Mouse (Mus musculus) right cerebral cortex, postnatal 10 days (tissue): Measurements from ENCODE around the gene Capza1.
"Not testable (repeated sequence)": the region's sequence is repeated elsewhere in the genome, so short reads cannot be mapped to it uniquely, and the experiment has no call there.

Experiments used
- DNase-seq, 2 experiments: peaks; one replicate each; pipeline ENCODE4 v3.0.0; 2021; ENCODE audit warnings: low spot score in 2 of 2

The Capza1 gene

DNA sequence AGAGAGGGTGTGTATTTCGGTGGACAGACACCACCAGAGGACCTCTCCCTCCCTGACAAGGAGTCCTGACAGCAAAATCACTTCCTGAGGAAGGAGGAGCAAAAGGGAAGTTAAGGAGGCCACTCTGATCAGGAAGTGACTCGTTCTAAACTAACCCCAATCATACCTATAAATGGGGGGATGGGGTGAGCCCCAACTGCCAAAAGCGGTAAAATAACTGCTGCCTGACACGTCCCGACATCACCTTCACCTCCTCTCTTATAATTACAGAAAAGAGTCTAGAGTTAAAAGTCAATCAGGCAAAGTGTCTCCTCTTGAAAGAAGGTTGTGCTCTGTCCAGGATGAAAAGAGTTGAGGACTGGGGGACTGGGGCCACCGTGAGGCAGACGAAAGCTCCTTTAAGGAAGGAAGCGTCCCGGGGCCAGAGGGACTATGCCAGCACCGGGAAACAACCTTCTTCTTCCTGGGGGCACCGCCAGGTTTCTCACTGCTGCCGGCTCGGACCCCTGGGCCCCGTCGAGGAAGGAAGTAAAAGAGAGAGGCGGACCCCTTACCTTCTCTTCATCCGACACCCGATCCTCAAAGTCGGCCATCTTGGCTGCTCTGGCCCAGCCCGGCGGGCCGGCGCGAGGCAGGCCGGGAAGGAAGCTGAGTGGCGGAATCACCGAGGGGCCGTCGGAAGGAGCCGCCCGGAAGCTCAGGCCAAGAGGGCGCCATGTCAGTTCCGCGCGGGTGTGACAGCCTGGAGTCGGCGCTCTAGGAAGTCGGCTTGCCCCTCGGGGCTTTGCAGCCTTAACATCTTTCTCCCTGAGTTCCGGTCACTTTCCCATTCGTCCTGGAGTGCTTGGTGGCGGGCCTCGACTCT lies at the start of gene Capza1, which contains the start of gene St7l:
Gene Capza1, minus strand, starts transcription at position 720 of the 865 bp plus-strand sequence.
Gene St7l, plus strand, starts transcription at position 220 of the 865 bp plus-strand sequence.
- peak; percentile 94 to 95 for DNase-seq

DNA sequence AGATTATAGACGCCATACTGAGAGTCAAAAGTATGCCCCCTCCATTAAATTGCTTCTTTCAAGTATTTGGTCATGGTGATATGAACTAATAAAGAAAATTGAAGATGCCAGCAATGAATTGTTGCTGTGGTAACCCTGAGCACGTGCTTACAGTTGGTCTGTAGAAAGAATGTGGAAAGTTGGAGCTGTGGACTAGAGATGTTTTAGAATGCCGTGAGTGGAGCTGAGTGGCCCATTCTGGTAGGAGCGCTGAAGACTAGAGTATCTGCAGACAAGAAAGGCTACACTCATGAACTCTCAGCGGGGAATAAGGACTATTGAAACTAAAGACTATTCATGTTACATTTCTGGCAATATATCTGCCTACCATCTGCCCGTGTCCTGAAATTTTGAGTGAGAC lies 44.9 kb upstream of the Capza1 start:
- no peak for DNase-seq

DNA sequence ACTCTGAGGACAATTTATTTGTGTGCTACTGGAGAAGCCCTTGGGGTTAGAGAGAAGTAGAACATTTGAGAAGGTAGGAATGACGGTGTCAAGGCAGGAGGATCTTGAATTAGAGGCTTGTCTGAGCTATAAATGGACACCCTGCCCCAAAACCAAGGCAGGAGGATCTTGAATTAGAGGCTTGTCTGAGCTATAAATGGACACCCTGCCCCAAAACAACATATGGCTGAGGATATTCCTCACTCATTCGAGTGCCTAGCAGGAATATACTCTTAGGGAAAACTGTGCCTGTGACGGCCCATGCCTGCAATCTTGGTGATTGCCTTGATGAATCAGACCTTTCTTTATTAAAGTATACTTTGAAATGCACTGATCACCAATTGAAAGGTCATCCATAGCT lies 41.7 kb upstream of the Capza1 start:
- DNase-seq = peak in 1 of 2 experiments; percentile 44

DNA sequence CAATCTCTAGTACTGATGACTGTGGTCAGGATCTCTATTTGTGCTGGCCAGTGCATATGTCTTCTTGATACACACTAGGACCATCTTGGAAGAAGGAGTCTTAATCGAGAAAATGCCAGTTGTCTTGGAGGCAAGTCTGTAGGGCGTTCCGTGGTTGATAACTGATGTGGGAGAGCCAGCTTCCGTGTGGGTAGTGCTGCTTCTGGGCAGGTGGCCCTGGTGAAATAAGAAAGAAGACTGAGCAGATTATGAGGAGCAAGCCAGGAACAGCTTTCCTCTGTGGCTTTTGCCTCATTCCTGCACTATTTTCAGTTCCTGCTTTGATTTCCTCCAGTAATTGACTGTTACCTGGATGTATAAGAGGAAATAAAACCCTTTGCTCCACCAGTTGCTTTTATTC lies 41.1 kb upstream of the Capza1 start:
- DNase-seq = no peak

DNA sequence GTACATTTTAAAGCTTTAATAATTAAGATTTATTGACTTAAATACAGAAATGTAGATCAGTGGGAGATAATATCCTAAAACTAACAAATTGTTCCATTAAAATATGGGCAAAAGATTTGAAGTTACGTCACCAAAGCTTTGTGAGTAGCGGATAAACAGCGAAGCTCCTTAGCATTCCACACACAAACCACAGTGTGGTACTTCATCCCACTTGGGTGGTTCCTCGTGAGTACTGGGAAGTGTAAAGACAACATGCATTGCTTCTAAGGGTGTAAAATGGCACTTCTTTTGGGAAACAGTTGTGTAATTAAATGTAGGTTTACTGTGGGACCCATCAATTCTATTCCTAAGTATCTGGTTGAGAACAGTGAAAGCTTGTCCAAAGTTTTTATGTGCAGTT lies 36.8 kb upstream of the Capza1 start:
- no peak for DNase-seq

DNA sequence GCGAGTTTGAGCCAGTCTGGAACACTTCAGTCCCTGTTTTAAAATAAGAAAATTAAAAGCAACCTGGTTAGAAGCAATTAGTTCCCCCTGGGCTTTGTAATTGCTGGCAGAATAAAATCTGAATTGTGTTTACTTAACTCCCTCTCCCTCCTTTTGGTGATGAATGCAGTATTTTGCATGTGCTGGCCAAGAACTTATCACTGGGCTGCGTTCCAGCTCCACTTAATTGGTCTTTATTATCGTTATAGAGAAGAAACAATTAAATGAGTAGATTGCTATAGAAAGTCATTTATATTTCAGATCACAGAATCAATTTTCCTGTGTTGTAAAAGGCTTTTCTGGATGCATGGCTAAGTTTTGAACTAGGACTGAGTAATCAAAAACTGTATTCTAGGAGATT lies 31.8 kb upstream of the Capza1 start:
- DNase-seq = no peak

DNA sequence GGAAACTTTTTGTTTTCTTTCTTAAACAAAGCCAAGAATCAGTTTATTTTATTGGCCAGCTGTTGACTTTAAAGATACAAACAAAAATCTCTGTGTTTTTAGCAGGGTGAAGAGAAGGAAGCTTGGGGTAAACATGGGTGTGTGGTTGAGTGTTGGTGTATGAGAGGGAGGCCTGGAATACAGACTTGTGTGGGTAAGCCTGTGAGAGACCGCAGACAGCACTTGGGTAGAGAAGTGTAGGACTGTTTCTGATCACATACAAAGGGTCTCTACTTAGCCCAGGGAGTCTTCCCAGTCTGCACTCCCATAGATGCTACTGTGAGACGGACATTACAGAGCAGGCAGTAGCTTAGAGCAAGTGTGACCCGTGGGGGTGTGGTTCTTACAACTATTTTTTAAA lies 24.3 kb upstream of the Capza1 start:
- no peak for DNase-seq

DNA sequence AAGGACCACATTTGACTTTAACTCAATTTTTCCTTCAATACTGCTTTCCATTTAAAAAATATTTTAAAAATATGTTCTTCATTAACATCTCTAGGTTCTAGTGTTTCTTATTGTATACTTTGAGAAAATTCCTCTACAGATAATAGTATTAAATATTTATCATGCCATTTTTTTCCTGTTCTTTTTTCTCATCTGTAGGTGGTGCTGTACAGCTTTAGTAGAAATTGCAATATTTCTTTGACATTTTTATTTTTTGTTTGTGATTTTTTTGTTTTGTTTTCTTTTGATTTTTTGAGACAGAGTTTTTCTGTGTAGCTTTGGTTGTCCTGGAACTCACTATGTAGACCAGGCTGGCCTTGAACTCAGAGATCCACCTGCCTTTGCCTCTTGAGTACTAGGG lies 5.3 kb upstream of the Capza1 start:
- DNase-seq = no peak

DNA sequence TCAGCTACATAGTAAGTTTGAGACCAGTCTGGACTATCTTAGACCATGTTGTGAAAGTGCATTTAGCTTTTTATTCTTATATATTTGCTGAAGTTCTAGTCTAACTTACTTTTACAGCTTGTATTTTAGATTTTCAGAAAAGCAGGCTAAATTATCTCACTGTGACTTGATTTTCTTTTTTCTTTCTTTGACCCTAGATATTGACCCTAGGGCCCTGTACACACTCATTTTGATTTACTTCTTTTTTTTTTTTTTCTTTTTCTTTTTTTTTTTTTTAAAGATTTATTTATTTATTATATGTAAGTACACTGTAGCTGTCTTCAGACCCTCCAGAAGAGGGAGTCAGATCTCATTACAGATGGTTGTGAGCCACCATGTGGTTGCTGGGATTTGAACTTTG lies 2.4 kb upstream of the Capza1 start:
- not testable (repeated sequence) for DNase-seq

DNA sequence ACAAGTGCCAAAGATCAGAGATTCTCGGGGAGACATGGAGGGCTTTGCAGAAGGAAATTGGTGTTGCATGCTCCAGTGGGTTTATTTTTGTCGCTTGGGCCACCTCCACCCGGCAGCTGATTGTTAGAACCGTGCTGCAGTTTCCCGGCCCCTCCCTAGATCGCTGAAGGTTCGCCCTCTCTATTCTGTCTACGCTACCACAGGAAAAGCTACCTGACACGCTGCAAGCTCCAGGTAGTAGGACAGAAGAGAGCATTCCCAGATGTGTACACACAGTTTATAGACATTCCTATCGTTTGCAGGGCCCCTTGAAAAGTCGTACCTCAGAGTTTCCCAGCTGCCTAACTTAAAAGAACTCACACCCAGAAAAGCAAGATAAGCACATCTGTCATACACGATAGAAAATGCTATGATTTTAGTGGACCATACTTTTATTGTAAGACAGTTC lies 1.1 kb upstream of the Capza1 start:
- no peak for DNase-seq

DNA sequence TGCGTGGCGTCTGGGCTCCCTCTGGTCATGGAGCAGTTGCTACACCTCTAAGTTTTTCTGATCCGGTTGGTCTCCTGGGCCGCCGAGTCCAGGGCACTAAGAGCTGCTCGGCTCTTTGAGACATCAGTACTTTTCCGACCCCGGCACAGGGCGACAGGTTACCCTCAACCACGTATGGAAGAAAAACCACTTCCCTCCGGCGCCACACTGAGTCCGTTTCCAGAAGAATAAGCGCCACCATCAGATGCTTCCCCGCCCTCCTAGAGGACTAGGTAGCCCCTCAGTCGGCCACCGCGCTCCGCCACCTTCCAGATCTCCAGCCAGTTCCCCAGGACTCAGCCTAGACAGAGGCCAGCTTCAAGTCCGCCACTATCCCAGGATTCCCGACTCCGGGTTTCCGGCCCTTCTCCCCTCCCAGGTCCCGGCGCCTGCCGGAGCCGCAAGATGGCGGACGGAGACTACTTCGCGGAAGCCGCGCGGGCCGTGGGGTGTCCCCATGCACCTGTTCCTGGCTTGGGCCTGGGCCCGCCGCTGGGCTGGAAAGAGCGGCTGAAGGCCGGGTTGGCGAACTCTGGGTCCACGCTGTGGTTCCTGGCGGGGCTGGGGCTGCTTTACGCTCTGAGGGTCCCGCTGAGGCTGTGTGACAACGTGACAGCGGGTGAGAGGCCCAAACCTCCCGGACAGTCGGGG lies 491 bp upstream of the Capza1 start:
- peak; percentile 92 to 93 for DNase-seq

DNA sequence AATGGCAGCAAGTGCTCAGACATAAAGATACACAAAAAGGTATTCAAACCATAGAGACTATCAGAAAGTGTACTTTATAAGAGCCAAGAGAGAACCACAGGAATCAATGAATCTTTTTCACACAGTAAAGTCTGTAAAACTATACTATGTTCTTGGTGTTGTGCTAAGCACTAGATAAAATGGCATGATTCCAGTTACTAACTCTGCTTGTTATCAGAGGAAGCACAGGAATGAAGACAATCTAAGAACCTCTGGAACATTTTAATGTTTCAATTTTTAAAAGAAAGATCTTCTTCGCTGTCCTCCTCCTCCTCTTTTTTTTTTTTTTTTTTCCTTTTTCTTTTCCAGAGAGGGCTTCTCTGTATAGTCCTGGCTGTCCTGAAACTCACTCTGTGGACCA lies 5.7 kb downstream of the Capza1 start:
- no peak for DNase-seq

DNA sequence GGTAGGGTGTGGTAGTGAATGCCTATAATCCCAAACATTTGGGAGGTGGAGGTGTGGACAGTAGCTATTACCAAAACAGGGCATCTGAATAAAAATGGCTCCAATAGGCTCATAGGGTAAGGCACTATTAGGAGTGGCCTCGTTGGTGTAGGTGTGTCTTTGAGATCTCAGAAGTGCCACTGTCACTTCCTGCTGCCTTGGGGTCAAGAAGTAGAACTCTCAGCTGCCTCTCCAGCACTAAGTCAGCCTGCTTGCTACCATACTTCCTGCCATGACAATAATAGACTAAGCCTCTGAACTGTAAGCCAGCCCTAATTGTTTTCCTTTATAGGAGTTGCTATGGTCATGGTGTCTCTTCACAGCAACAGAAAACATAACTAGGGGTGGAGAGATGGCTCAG lies 8.2 kb downstream of the Capza1 start:
- no peak for DNase-seq

DNA sequence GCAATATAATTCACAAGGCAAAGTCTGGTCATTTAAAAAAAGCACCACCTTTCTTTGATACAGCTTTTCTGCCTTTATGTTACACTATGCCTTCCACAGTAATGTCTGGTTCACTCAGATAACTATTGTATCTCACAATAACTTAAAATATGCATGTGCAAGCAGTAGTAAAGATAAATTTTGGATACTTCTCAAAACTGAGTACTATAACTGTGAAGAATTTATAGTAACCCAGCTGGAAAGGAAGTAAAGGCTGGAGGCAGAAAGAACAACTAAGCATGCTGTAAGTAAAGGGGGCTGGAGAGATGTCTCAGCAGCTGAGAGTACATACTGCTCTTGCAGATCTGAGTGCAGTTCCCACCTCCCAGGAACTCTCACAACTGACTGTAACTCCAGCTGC lies 9.4 kb downstream of the Capza1 start:
- DNase-seq = no peak

DNA sequence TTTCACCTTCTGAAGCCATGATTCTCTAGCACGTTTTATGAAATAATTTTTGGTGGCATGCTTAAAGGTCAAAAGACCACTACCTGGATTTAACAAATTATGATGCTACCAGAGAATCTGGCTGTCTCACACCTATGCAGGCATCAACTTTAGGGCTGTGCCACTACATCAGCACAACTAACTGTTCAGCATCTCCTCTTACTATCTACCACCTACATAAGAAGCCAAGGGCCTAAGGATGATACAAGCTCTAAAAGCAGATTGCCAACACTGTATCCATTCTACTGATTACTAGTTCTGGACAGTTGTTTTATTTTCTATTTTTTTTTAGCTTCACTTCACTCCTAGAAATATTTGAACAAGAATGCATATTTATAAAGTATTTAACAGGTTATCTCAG lies 9.8 kb downstream of the Capza1 start:
- DNase-seq = no peak

DNA sequence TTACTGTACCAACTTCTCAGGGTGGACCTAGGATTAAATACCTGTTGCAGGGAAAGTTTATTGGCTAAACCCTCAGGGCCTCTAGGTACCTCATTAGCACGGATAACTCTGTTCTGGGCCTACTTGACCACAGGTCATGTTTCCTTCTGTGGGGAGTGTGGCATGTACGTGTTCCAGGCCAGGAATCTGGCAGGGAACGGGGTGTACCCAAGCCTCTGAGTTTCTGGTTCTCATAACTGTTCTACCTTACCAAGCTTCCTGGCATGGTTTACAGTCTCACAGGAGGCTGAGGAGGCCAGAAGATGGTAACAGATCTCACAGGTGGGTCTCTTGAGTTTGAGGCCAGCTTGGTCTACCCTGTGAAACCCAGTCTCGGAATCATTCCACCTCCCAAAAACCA lies 17.7 kb downstream of the Capza1 start:
- DNase-seq = no peak

DNA sequence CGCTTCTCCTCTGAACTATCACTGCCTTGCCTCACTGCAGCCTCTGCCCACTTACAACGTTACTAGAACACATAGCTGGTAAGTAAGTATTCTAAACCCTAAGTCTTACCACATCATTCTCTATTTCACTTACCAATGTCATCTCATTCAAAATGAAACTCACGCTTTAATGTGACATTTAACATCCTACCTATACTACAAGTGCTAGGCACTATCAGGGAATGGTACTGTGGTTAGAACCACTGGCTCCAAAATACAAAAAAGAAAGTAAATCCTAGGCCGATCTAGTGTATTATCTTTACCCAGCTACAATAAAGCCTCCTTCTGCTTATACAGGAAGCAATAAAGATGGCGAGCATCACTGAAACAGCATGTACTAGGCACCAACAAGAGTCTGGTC lies 23.3 kb downstream of the Capza1 start:
- DNase-seq = no peak

DNA sequence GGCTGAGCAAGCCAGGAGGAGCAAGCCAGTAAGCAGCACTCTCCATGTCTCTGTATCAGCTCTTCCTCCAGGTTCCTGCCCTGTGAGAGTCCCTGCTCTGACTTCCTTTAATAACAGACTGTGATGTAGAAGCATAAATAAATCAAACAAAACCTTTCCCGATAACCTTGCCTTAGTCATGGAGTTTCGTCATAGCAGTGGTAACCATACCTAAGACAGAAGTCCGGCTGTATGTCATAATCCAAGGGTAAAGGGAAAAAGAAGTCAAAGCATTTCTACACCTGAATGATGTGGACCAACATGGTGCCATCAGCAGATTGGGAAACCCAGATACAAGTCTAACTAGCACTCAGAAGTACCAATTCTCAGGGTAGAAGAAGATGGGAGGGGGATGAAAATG lies 28.5 kb downstream of the Capza1 start:
- DNase-seq = no peak

DNA sequence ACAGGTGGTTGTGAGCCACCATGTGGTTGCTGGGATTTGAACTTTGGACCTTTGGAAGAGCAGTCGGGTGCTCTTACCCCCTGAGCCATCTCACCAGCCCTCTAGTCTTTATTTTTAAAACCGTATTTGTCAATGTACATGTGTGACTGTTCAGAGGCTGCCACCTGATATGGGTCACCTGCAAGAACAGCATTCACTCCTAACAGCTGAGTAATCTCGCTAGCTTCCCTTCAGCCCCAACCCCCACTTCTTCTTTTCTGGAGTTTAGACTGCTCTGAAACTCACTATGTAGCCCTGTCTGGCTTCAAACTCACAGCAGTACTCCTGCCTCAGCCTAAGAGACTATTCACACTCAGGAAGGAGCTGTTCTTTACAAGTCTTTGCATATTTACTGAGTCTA lies 41.9 kb downstream of the Capza1 start:
- DNase-seq = no peak

DNA sequence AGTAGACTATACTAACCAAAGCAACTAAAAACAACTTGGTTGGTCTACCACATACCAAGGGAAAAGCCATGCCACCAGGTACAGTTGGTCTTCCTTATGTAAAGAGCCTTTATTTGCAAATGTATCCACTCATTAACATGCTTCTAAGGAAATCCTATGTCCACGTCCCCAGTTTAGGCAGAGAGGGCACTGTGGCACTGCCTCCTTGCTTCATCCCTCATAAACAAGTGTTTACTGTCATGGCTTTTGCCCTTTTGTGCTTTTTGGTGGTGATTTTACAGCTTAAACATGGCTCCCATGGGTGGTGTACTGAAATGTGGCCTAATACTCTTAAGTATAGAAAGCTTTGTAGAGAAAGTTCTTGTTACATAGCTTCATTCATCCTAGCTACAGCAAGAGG lies 43.9 kb downstream of the Capza1 start:
- no peak for DNase-seq

DNA sequence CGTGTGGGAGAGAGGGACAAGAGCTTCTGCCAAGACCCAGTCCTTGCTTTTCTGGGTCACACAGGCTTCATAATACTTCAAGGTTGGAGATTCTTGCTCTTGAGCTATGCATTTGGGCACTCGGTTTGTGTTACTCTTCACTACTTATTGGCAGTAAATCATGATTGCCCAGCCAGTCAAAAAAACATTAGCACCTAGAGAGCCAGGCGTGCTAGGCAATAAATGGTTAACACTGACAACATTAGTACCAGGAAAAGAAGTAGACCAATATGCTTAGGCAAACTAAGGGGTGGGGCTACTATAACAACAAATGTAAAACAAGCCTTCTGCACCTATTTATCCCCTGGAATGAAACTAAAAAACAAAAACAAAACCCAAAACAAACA lies 45.6 kb downstream of the Capza1 start:
- DNase-seq = no peak

DNA sequence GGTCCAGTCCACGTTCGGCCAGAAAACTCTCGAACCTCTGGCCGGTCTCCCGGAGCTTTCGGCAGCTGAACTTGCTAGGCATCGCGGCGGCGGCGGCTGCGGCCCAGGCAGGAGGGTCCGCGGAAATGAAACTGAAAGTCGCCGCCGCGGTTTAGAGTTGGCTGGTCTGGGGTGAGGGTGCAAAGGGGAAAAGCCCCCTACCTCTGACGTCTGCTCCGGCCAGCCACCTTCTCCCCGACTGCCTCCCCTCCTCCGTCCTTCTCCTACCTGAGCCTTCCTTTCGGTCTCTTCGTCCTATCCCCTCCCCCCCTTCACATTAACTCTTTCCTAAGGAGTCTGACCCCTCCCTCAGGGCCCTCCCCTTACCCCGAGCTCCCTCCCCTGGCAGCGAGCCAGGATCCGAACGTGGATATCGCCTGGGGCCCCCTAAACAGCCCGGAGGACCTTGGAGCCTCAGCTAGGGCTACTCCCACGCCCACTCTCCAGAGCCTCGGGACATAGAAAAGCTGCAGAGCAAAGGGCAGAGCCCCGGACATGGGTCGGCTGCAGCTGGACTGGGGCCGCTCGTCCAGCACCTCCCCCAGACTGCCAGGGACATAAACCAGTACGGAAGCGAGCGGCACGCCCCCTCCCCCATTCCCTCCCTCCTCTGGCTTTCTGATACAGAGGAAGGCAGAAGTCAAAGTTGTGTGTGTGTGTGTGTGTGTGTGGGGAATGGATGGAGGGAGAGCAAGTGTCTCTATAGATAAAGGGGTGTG lies 46.1 kb downstream of the Capza1 start, which contains the start of gene Mov10:
Gene Mov10, minus strand, starts transcription at position 573 of the 758 bp plus-strand sequence.
- peak; percentile 64 to 73 for DNase-seq
